Mouse (Mus musculus): ENCODE data around the gene Csf2.

- TF ChIP-seq CHD2 (IDR thresholded peaks at IDR 0.05; ENCODE audit: low read depth, low read length) (no peak), ZC3H11A (IDR thresholded peaks at IDR 0.05; ENCODE audit: borderline replicate concordance, low read depth, low read length) (no peak), HCFC1 (IDR thresholded peaks at IDR 0.05; ENCODE audit: borderline replicate concordance, insufficient read depth, low read length) (no peak), MAFK (IDR thresholded peaks at IDR 0.05; ENCODE audit: insufficient read depth, low read depth, low read length) (no peak)
Measured at GRCm38 (mm10) chr11:54264542-54264941, 15.1 kb upstream of the Csf2 start.
